Mouse (Mus musculus): ENCODE data around the gene Spin2g. TPM values are rescaled to one million over a fixed set of nuclear protein-coding genes. Genes with fewer than 3 reads are reported as not detected.
"Not testable (repeated sequence)": the region's sequence is repeated elsewhere in the genome, so short reads cannot be mapped to it uniquely, and the experiment has no call there.

The Spin2g gene
- not detected in 2 replicates for total RNA-seq (2012; rRNA removed)
- total RNA-seq (2014; rRNA removed), result not detected in 2 replicates
- polyA plus RNA-seq (2012; ENCODE audit: insufficient read length, low read depth), result not detected in 2 replicates

- dilution Hi-C loops (cut with MboI; ENCODE audit: extremely low pct_ligation_motif_present, extremely low pct_unique_long_range_greater_than_20kb, low sequenced_read_pairs); in situ Hi-C loops (cut with MboI; ENCODE audit: low pct_ligation_motif_present, low pct_unique_long_range_greater_than_20kb, low sequenced_read_pairs); H3K27ac ChIP-seq (ENCODE audit: insufficient read depth, low read depth): not testable (repeated sequence)
Observed at GRCm38 (mm10) chrX:34238633-34239032, at the start of gene Spin2g. Gene Spin2g, minus strand, starts transcription at chrX:34238733.

More at GRCm38 (mm10) chrX:34238633-34239032, at the start of gene Spin2g:
- H3K79me2 ChIP-seq (replicated peaks; ENCODE audit: control insufficient read depth, extremely low read depth, insufficient read depth, poor library complexity, severe bottlenecking); H3K4me1 ChIP-seq (ENCODE audit: control insufficient read depth in 1 of 2, insufficient read depth in 2 of 2); H3K4me2 ChIP-seq (ENCODE audit: insufficient read depth, low read depth, poor library complexity, severe bottlenecking); DNase-seq (ENCODE audit: extremely low read depth); H3K27me3 ChIP-seq (replicated peaks); H3K9ac ChIP-seq (ENCODE audit: insufficient read depth, low read depth); H3K9me3 ChIP-seq (replicated peaks; ENCODE audit: low read length); H3K4me3 ChIP-seq (replicated peaks in 1 of 3; ENCODE audit: low read depth in 2 of 3, low read length in 2 of 3, poor library complexity in 1 of 3); H3K36me3 ChIP-seq (replicated peaks in 1 of 2; ENCODE audit: control insufficient read depth in 1 of 2, insufficient read depth in 1 of 2, low read length in 1 of 2): not testable (repeated sequence)

Other genes with a start within 250 kb of the Spin2g start
- not detected in 2 replicates for gene Btbd35f9, start 77.2 kb downstream of the Spin2g start, total RNA-seq (2012; rRNA removed)
- gene Btbd35f9, start 77.2 kb downstream of the Spin2g start, total RNA-seq (2014; rRNA removed), result not detected in 2 replicates
- gene Btbd35f9, start 77.2 kb downstream of the Spin2g start, polyA plus RNA-seq (2012; ENCODE audit: insufficient read length, low read depth), result not detected in 2 replicates
- not detected in 2 replicates for gene Btbd35f8, start 211.8 kb upstream of the Spin2g start, total RNA-seq (2012; rRNA removed)
- gene Btbd35f8, start 211.8 kb upstream of the Spin2g start, total RNA-seq (2014; rRNA removed), result not detected in 2 replicates
- gene Btbd35f8, start 211.8 kb upstream of the Spin2g start, polyA plus RNA-seq (2012; ENCODE audit: insufficient read length, low read depth), result not detected in 2 replicates